Mouse (Mus musculus) central nervous system, embryonic 18 days (tissue): ENCODE measurements around the gene Tas2r135. TPM values are rescaled to one million over a fixed set of nuclear protein-coding genes. Genes with fewer than 3 reads are reported as not detected.

Experiments used
- polyA plus RNA-seq: library from polyadenylated mRNA; depleted of rRNA; stranded (reverse); fragments of >200 nt; gene quantifications from 2 replicates; pipeline ENCODE4 v1.2.3, GENCODE M21; 2012; rRNA removed

Gene Tas2r135
- polyA plus RNA-seq, result 0.05 TPM in 1 of 2 replicates, not detected in the other

GRCm38 (mm10) chr6:42405134-42405533 is at the start of gene Tas2r135:
Gene Tas2r135, plus strand, starts transcription at chr6:42405434.

GRCm38 (mm10) chr6:42372816-42373547 is 32.3 kb upstream of the Tas2r135 start, which contains the start of gene Epha1:
Gene Epha1, minus strand, starts transcription at chr6:42373268.

GRCm38 (mm10) chr6:42399938-42400337 is 5.3 kb upstream of the Tas2r135 start, which contains the start of gene Tas2r143:
Gene Tas2r143, plus strand, starts transcription at chr6:42400238.

GRCm38 (mm10) chr6:42434446-42434845 is 29.2 kb downstream of the Tas2r135 start, which contains the start of gene Tas2r126:
Gene Tas2r126, plus strand, starts transcription at chr6:42434535.

Other genes starting within 250 kb of the Tas2r135 start
- gene Tas2r144, start 190.1 kb upstream of the Tas2r135 start, polyA plus RNA-seq, result not detected in 2 replicates
- gene Gstk1, start 159.5 kb upstream of the Tas2r135 start, polyA plus RNA-seq, result 8.2 and 10.8 TPM in 2 replicates
- 0.16 and 0.18 TPM in 2 replicates for gene Tmem139, start 143.5 kb upstream of the Tas2r135 start, polyA plus RNA-seq
- 59.8 and 62.0 TPM in 2 replicates for gene Casp2, start 140.4 kb upstream of the Tas2r135 start, polyA plus RNA-seq
- 8.6 and 8.9 TPM in 2 replicates for gene Clcn1, start 118.7 kb upstream of the Tas2r135 start, polyA plus RNA-seq
- 46.9 and 48.4 TPM in 2 replicates for gene Fam131b, start 80.8 kb upstream of the Tas2r135 start, polyA plus RNA-seq
- gene Zyx, start 55.8 kb upstream of the Tas2r135 start, polyA plus RNA-seq, result 43.5 and 43.8 TPM in 2 replicates
- gene Epha1, start 32.2 kb upstream of the Tas2r135 start, polyA plus RNA-seq, result 0.52 and 0.90 TPM in 2 replicates
- not detected in 2 replicates for gene Tas2r143, start 5.2 kb upstream of the Tas2r135 start, polyA plus RNA-seq
- not detected in 2 replicates for gene Tas2r126, start 29.1 kb downstream of the Tas2r135 start, polyA plus RNA-seq
- not detected in 2 replicates for gene Olfr458, start 59.8 kb downstream of the Tas2r135 start, polyA plus RNA-seq
- gene Olfr457, start 70.9 kb downstream of the Tas2r135 start, polyA plus RNA-seq, result not detected in 2 replicates
- not detected in 2 replicates for gene Olfr456, start 81.8 kb downstream of the Tas2r135 start, polyA plus RNA-seq
- gene Olfr455, start 142.2 kb downstream of the Tas2r135 start, polyA plus RNA-seq, result not detected in 2 replicates
- 0.03 TPM in 1 of 2 replicates, not detected in the other for gene Tcaf3, start 192.3 kb downstream of the Tas2r135 start, polyA plus RNA-seq
- 1.1 and 1.4 TPM in 2 replicates for gene Tcaf2, start 239.8 kb downstream of the Tas2r135 start, polyA plus RNA-seq